Mouse (Mus musculus): ENCODE results near the gene Arcn1.
A peak's percentile ranks its signal among the peaks of the same experiment; 100 is the strongest.

The Arcn1 gene

GRCm38 (mm10) chr9:44719632-44720357, 47.9 kb downstream of the Arcn1 start:
- no peak for DNase-seq (ENCODE audit: low spot score in 2 of 2)

GRCm38 (mm10) chr9:44718937-44719631, 48.6 kb downstream of the Arcn1 start:
- no peak for DNase-seq (ENCODE audit: low spot score in 2 of 2)

GRCm38 (mm10) chr9:44717822-44718242, 49.8 kb downstream of the Arcn1 start:
- DNase-seq (ENCODE audit: low spot score in 2 of 2) = peak in 1 of 2 experiments; percentile 54

- DNase-seq (ENCODE audit: low spot score in 2 of 2) = no peak
Measured at GRCm38 (mm10) chr9:44716997-44717821, 50.4 kb downstream of the Arcn1 start.

GRCm38 (mm10) chr9:44715705-44716362, 51.8 kb downstream of the Arcn1 start:
- DNase-seq (ENCODE audit: low spot score in 2 of 2) = no peak

GRCm38 (mm10) chr9:44715109-44715508, 52.5 kb downstream of the Arcn1 start:
- DNase-seq (ENCODE audit: low spot score in 2 of 2) = no peak

- no peak for DNase-seq (ENCODE audit: low spot score in 2 of 2)
Measured at GRCm38 (mm10) chr9:44713574-44713973, 54.1 kb downstream of the Arcn1 start.

GRCm38 (mm10) chr9:44713080-44713479, 54.6 kb downstream of the Arcn1 start:
- no peak for DNase-seq (ENCODE audit: low spot score in 2 of 2)

- DNase-seq (ENCODE audit: low spot score in 2 of 2) = no peak
Measured at GRCm38 (mm10) chr9:44711602-44712001, 56.0 kb downstream of the Arcn1 start.

GRCm38 (mm10) chr9:44710213-44710612, 57.4 kb downstream of the Arcn1 start:
- no peak for DNase-seq (ENCODE audit: low spot score in 2 of 2)

- DNase-seq (ENCODE audit: low spot score in 2 of 2) = no peak
Measured at GRCm38 (mm10) chr9:44709600-44709999, 58.0 kb downstream of the Arcn1 start.

- DNase-seq (ENCODE audit: low spot score in 2 of 2) = peak in 1 of 2 experiments; percentile 61
Measured at GRCm38 (mm10) chr9:44708925-44709324, 58.7 kb downstream of the Arcn1 start.

GRCm38 (mm10) chr9:44708429-44708765, 59.2 kb downstream of the Arcn1 start:
- DNase-seq (ENCODE audit: low spot score in 2 of 2) = no peak

- DNase-seq (ENCODE audit: low spot score in 2 of 2) = no peak
Measured at GRCm38 (mm10) chr9:44707749-44708428, 59.8 kb downstream of the Arcn1 start.

GRCm38 (mm10) chr9:44699730-44700129, 67.9 kb downstream of the Arcn1 start:
- no peak for DNase-seq (ENCODE audit: low spot score in 2 of 2)

- no peak for DNase-seq (ENCODE audit: low spot score in 2 of 2)
Measured at GRCm38 (mm10) chr9:44699196-44699595, 68.4 kb downstream of the Arcn1 start.

GRCm38 (mm10) chr9:44697866-44698265, 69.8 kb downstream of the Arcn1 start:
- no peak for DNase-seq (ENCODE audit: low spot score in 2 of 2)

GRCm38 (mm10) chr9:44693071-44693470, 74.6 kb downstream of the Arcn1 start:
- no peak for DNase-seq (ENCODE audit: low spot score in 2 of 2)

GRCm38 (mm10) chr9:44691671-44692520, 75.7 kb downstream of the Arcn1 start:
- peak; percentile 80 to 81 for DNase-seq (ENCODE audit: low spot score in 2 of 2)
